Mouse (Mus musculus) neural tube, embryonic 11.5 days (tissue): ENCODE measurements at regions not wholly inside any gene's neighbourhood (a gene's known extent, or its start where the extent isn't known, plus 50 kb on each side); places are given as distances from the start of the nearest gene placed in this dataset.

Experiments
- ATAC-seq: fragments of 200-750 bp; cut with Nextera tagmentation; 2 replicates; pipeline ENCODE4 v1.8.0; 2017; ENCODE audit warnings: moderate number of reproducible peaks, mild to moderate bottlenecking, moderate TSS enrichment, moderate library complexity; ENCODE audit not compliant: insufficient read depth, low FRiP score, low TSS enrichment
- DNase-seq: peaks from one replicate; pipeline ENCODE4 v3.0.0-alpha.2; 2015; ENCODE audit warnings: low spot score
- H3K27ac ChIP-seq: fragments of 300-500 bp; sonication (generic); 2 replicates; pipeline ENCODE4 v1.5.1; 2014; ENCODE audit warnings: low read depth, mild to moderate bottlenecking, low read length
- H3K27me3 ChIP-seq: fragments of 300-500 bp; sonication (generic); 2 replicates; pipeline ENCODE4 v1.6.1; 2014; ENCODE audit warnings: mild to moderate bottlenecking, low read length, mixed read lengths; ENCODE audit not compliant: control insufficient read depth, insufficient read depth
- H3K36me3 ChIP-seq: fragments of 300-500 bp; sonication (generic); 2 replicates; pipeline ENCODE4 v1.6.1; 2014; ENCODE audit warnings: mild to moderate bottlenecking, low read length, moderate library complexity, mixed read lengths; ENCODE audit not compliant: control insufficient read depth, insufficient read depth
- H3K4me1 ChIP-seq: fragments of 300-500 bp; sonication (generic); 2 replicates; pipeline ENCODE4 v1.6.1; 2014; ENCODE audit warnings: low read length, mixed read lengths; ENCODE audit not compliant: control insufficient read depth, insufficient read depth
- H3K4me2 ChIP-seq: fragments of 300-500 bp; sonication (generic); 2 replicates; pipeline ENCODE4 v1.6.1; 2014; ENCODE audit warnings: low read depth, mild to moderate bottlenecking, moderate library complexity
- H3K4me3 ChIP-seq: fragments of 300-500 bp; sonication (generic); 2 replicates; pipeline ENCODE4 v1.5.1; 2014; ENCODE audit warnings: low read depth, low read length
- H3K9ac ChIP-seq: fragments of 300-500 bp; sonication (generic); 2 replicates; pipeline ENCODE4 v1.6.1; 2014; ENCODE audit warnings: mild to moderate bottlenecking, low read length
- H3K9me3 ChIP-seq: fragments of 300-500 bp; sonication (generic); 2 replicates; pipeline ENCODE4 v1.6.1; 2016; ENCODE audit warnings: low read length; ENCODE audit not compliant: control insufficient read depth
- WGBS: fragments of 180-500 bp; shearing (Covaris S2); extraction: QIAGEN DNeasy Blood & Tissue Kit; methylation state at CpG from one replicate; pipeline ENCODE4 v1.1.7; 2014; 5-methylcytosine and 5-hydroxymethylcytosine counted together

GRCm38 (mm10) chr10:22944247-22944646 lies 124.3 kb upstream of the Tcf21 start:
- 96% methylated on average over 1 of the region's 1 CpGs for WGBS
- Histone ChIP-seq H3K9ac (no peak overlapping the region), H3K4me2 (no peak overlapping the region), H3K4me3 (no peak overlapping the region), H3K27me3 (no peaks in the 10 kb centered on the region), H3K36me3 (no peaks in the 10 kb centered on the region), H3K9me3 (no peaks in the 10 kb centered on the region), H3K4me1 (no peaks in the 10 kb centered on the region), H3K27ac (no peak overlapping the region)
- no peak for DNase-seq
- ATAC-seq = no peak

GRCm38 (mm10) chr10:22927977-22928376 lies 108.0 kb upstream of the Tcf21 start:
- Histone ChIP-seq H3K4me3 (no peak overlapping the region), H3K36me3 (no peaks in the 10 kb centered on the region), H3K9me3 (no peaks in the 10 kb centered on the region), H3K9ac (no peak overlapping the region), H3K4me2 (no peak overlapping the region), H3K27me3 (no peaks in the 10 kb centered on the region), H3K27ac (no peak overlapping the region), H3K4me1 (no peaks in the 10 kb centered on the region)
- 91% methylated on average over 8 of the region's 8 CpGs for WGBS
- DNase-seq = no peak
- ATAC-seq = no peak

DNA sequence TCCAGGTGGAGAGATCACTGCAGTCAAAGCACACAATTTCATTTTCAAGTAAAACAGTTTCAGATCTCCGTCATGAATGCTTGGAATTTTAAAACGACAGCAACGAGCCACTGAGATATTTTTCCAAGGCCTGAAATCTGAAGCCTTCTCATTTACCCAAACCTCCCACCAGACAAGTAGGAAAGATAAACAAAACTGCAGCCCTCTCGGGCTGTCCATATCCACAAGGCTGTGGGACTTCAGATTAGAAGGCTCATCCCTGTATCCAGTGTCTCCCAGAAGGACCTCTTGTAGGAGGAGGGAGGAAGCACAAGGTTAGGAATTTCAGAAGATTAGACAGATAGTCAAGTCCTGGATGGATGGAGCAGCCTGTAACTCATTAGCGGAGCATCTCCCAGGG lies 106.1 kb upstream of the Tcf21 start:
- no peaks in the 10 kb centered on the region for H3K4me1 ChIP-seq
- no peak overlapping the region for H3K4me3 ChIP-seq
- no peak overlapping the region for H3K27ac ChIP-seq
- no peaks in the 10 kb centered on the region for H3K36me3 ChIP-seq
- H3K9me3 ChIP-seq = no peaks in the 10 kb centered on the region
- no peak overlapping the region for H3K9ac ChIP-seq
- no peaks in the 10 kb centered on the region for H3K27me3 ChIP-seq
- DNase-seq (no peak), ATAC-seq (no peak)
- 63% methylated on average over 5 of the region's 5 CpGs for WGBS
- no peak overlapping the region for H3K4me2 ChIP-seq

DNA sequence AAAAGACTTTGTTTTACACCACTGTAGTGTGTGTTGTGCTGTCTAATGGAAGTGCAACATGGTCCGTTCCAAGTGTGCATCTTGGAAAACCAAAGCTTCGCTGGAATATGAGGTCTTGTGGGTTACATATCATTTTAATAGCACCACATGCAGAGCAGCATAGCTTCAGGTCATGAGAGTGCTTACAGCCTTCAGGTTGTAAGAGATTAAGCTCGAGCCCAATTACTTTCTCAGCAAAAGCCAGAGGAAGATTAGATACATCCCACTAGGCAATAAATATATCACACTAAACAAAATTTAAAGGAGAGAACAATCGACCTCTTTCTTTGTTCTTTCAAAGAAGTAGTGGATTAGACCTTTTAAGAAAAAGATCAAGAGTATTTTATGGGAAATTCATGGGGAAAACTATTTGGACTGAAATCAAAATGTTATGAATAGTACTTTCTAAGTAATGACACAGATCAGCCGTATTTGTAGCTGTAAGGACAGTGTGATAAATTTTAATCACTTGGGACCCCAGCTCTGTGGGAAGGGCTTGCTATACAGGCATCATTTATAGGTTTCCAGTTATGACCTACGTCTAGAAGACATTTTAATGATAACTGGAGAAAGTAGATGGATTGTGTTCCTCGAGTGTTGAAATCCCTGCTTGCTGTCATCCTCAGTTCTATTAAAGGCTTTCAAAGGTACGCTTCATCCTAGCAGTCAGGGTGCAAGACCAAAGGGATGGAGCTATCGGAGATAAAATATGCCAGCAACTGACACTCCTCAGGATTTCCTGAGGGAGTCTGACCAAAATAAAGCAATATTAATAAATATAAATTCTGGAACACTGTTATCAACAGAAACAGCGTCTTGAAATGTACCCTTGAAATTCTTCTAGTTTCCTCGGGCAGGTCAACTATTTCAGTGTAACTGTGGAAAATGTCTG lies 101.3 kb upstream of the Tcf21 start:
- no peak overlapping the region for H3K9ac ChIP-seq
- H3K9me3 ChIP-seq = no peaks in the 10 kb centered on the region
- H3K4me3 ChIP-seq = no peak overlapping the region
- no peaks in the 10 kb centered on the region for H3K4me1 ChIP-seq
- DNase-seq (no peak), ATAC-seq (no peak)
- H3K27ac ChIP-seq = no peak overlapping the region
- H3K4me2 ChIP-seq = no peak overlapping the region
- H3K27me3 ChIP-seq = no peaks in the 10 kb centered on the region
- H3K36me3 ChIP-seq = no peaks in the 10 kb centered on the region
- 72% methylated on average over 11 of the region's 11 CpGs for WGBS

DNA sequence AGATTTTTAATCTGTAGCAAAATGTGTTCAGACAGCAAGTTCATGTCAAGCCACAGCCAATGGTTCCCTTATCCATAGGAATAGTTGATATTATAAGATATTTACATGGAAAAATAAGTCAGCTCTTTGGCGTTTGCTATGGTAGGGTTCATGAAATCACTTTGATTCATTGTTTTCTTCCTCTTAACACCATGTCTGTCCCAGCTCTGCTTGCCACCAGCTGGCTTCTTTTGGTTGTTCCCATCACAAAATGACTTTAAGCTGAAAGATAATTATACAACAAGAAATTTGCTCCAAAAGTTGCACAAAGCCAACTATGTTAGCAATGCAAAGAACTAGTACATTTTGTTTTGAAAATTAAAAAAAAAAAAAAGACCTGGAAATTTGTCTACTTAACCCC lies 99.9 kb upstream of the Tcf21 start:
- DNase-seq = no peak
- 84% methylated on average over 1 of the region's 1 CpGs for WGBS
- no peaks in the 10 kb centered on the region for H3K36me3 ChIP-seq

GRCm38 (mm10) chr10:22917797-22918196 lies 97.8 kb upstream of the Tcf21 start:
- DNase-seq (no peak), ATAC-seq (no peak)
- Histone ChIP-seq H3K9ac (no peak overlapping the region), H3K4me2 (no peak overlapping the region), H3K4me3 (no peak overlapping the region), H3K9me3 (no peaks in the 10 kb centered on the region), H3K27ac (no peak overlapping the region), H3K27me3 (no peaks in the 10 kb centered on the region), H3K36me3 (no peaks in the 10 kb centered on the region), H3K4me1 (no peaks in the 10 kb centered on the region)
- 96% methylated on average over 1 of the region's 1 CpGs for WGBS

More for the DNA sequence above, 99.9 kb upstream of the Tcf21 start:
- no peak overlapping the region for H3K4me3 ChIP-seq
- no peaks in the 10 kb centered on the region for H3K4me1 ChIP-seq
- ATAC-seq = no peak
- no peak overlapping the region for H3K4me2 ChIP-seq
- H3K27ac ChIP-seq = no peak overlapping the region
- no peaks in the 10 kb centered on the region for H3K9me3 ChIP-seq
- H3K9ac ChIP-seq = no peak overlapping the region
- H3K27me3 ChIP-seq = no peaks in the 10 kb centered on the region

- Histone ChIP-seq H3K4me3 (no peak overlapping the region), H3K4me2 (no peak overlapping the region), H3K27me3 (no peaks in the 10 kb centered on the region), H3K4me1 (no peaks in the 10 kb centered on the region), H3K9me3 (no peaks in the 10 kb centered on the region), H3K36me3 (no peaks in the 10 kb centered on the region), H3K27ac (no peak overlapping the region), H3K9ac (no peak overlapping the region)
- WGBS = 83% methylated on average over 6 of the region's 6 CpGs
- DNase-seq (no peak), ATAC-seq (no peak)
Measured at GRCm38 (mm10) chr10:22915785-22916514, 96.0 kb upstream of the Tcf21 start.

DNA sequence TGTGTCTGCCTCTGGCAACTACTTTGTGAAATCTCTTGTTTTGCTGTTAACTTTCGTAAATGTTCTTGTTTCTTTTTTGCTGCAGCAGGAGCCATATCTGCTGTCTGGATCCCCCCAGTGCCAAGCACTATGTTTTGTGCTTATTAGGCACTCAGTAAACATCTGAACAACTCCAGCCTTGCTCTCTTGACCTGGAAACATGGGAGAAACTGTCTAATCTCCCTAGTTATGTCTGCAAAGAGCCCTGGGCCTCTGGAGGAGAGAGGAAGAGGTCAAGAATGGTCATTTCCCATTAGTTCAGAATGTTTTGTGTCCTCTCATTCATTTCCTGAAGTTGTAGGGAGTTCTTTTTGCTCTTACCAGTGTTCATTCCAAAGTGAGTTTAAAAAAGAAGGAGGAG lies 93.1 kb upstream of the Tcf21 start:
- DNase-seq (no peak), ATAC-seq (no peak)
- 97% methylated on average over 1 of the region's 1 CpGs for WGBS
- Histone ChIP-seq H3K9me3 (no peaks in the 10 kb centered on the region), H3K4me3 (no peak overlapping the region), H3K36me3 (no peaks in the 10 kb centered on the region), H3K27me3 (no peaks in the 10 kb centered on the region), H3K27ac (no peak overlapping the region), H3K4me1 (no peaks in the 10 kb centered on the region), H3K9ac (no peak overlapping the region), H3K4me2 (no peak overlapping the region)

DNA sequence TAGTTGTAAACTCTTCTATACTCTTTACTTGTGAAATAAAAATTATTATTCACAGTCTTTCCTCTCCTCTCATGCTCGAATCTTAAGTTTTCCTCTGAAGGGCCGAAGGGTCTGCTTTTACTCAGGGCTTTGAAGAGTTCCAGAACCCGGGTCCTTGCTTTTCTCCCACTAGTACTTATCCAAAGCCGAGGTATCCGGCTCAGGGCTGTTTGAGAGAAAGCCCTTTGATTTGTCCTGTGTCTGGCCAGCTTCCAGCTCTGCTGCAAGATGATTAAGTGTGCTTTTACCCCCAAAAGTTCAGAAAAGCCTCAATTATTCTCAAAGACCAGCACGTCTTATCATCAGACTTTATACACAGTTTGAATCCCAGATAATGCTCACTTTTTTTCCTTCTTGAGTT lies 88.7 kb upstream of the Tcf21 start:
- H3K4me2 ChIP-seq = no peak overlapping the region
- H3K36me3 ChIP-seq = no peaks in the 10 kb centered on the region
- DNase-seq (no peak), ATAC-seq (no peak)
- H3K4me1 ChIP-seq = no peaks in the 10 kb centered on the region
- WGBS = 94% methylated on average over 6 of the region's 6 CpGs
- H3K27me3 ChIP-seq = no peaks in the 10 kb centered on the region
- no peak overlapping the region for H3K4me3 ChIP-seq
- H3K9me3 ChIP-seq = no peaks in the 10 kb centered on the region
- no peak overlapping the region for H3K27ac ChIP-seq
- no peak overlapping the region for H3K9ac ChIP-seq
